Mouse (Mus musculus) bone marrow macrophage, adult 2 months (primary cell): Measurements from ENCODE around the gene Dpp6.

Experiments used
- CTCF ChIP-seq: IDR thresholded peaks from 2 replicates; pipeline ENCODE4 v1.5.1; 2012; ENCODE audit warnings: low read depth, mild to moderate bottlenecking, low read length, moderate library complexity
- POLR2A ChIP-seq: IDR thresholded peaks from 2 replicates; pipeline ENCODE4 v1.6.1; 2012; ENCODE audit warnings: mild to moderate bottlenecking, low read depth, low read length, borderline replicate concordance

DNA sequence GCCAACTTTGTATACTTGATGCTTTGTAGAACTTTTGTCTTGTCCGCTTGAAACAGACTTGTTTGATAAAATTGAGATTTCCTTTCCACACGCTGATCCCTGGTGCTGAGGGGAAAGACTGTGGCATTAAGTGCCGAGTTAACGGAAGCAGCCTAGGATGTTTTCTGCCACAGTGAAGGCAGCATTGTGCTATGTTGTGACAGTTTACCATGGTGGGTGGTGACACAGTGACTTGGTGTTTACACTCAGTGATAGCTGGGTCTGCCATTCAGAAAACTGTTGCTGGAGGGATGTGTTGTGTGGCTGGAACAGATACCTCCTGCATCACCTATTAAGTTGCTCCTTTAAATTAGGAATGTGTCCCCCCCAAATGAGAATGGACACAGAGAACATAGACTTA, 71.1 kb downstream of the Dpp6 start:
- TF ChIP-seq CTCF (no peak), POLR2A (no peak)
